Mouse (Mus musculus) megakaryocyte, adult 5-6 weeks (primary cell): ENCODE measurements at regions not wholly inside any gene's neighbourhood (a gene's known extent, or its start where the extent isn't known, plus 50 kb on each side); places are given as distances from the start of the nearest gene placed in this dataset.
"Not testable (repeated sequence)": the region's sequence is repeated elsewhere in the genome, so short reads cannot be mapped to it uniquely, and the experiment has no call there.

Experiments
- ATAC-seq: 2 replicates; pipeline ENCODE4 v1.8.0; 2016; ENCODE audit warnings: mild to moderate bottlenecking, inconsistent platforms; ENCODE audit not compliant: poor library complexity, severe bottlenecking

GRCm38 (mm10) chr17:4532126-4532525 is 462.0 kb upstream of the Arid1b start:
- no peak for ATAC-seq

GRCm38 (mm10) chr17:4540435-4540834 is 453.7 kb upstream of the Arid1b start:
- ATAC-seq = no peak

GRCm38 (mm10) chr17:4541020-4541743 is 452.9 kb upstream of the Arid1b start:
- ATAC-seq = no peak

- no peak for ATAC-seq
Observed at GRCm38 (mm10) chr17:4546579-4546978, 447.6 kb upstream of the Arid1b start.

GRCm38 (mm10) chr17:4553026-4553425 is 441.1 kb upstream of the Arid1b start:
- ATAC-seq = not testable (repeated sequence)

- ATAC-seq = no peak
Observed at GRCm38 (mm10) chr17:4563641-4564040, 430.5 kb upstream of the Arid1b start.

- no peak for ATAC-seq
Observed at GRCm38 (mm10) chr17:4576883-4577282, 417.2 kb upstream of the Arid1b start.

- ATAC-seq = no peak
Observed at GRCm38 (mm10) chr17:4581851-4582250, 412.3 kb upstream of the Arid1b start.

GRCm38 (mm10) chr17:4610481-4610880 is 383.7 kb upstream of the Arid1b start:
- no peak for ATAC-seq

GRCm38 (mm10) chr17:4610993-4611392 is 383.1 kb upstream of the Arid1b start:
- ATAC-seq = no peak

- ATAC-seq = no peak
Observed at GRCm38 (mm10) chr17:4611711-4612110, 382.4 kb upstream of the Arid1b start.

GRCm38 (mm10) chr17:4612136-4612535 is 382.0 kb upstream of the Arid1b start:
- no peak for ATAC-seq

GRCm38 (mm10) chr17:4612741-4613140 is 381.4 kb upstream of the Arid1b start:
- no peak for ATAC-seq

GRCm38 (mm10) chr17:4620361-4620760 is 373.8 kb upstream of the Arid1b start:
- ATAC-seq = no peak

- ATAC-seq = not testable (repeated sequence)
Observed at GRCm38 (mm10) chr17:4626126-4626525, 368.0 kb upstream of the Arid1b start.

GRCm38 (mm10) chr17:4627542-4627941 is 366.6 kb upstream of the Arid1b start:
- ATAC-seq = no peak

- ATAC-seq = no peak
Observed at GRCm38 (mm10) chr17:4631122-4631521, 363.0 kb upstream of the Arid1b start.

- ATAC-seq = no peak
Observed at GRCm38 (mm10) chr17:4632506-4632905, 361.6 kb upstream of the Arid1b start.

- ATAC-seq = no peak
Observed at GRCm38 (mm10) chr17:4633771-4634170, 360.4 kb upstream of the Arid1b start.

GRCm38 (mm10) chr17:4636796-4637353 is 357.3 kb upstream of the Arid1b start:
- ATAC-seq = no peak

- ATAC-seq = no peak
Observed at GRCm38 (mm10) chr17:4639531-4639930, 354.6 kb upstream of the Arid1b start.

GRCm38 (mm10) chr17:4640555-4640954 is 353.6 kb upstream of the Arid1b start:
- no peak for ATAC-seq

- ATAC-seq = no peak
Observed at GRCm38 (mm10) chr17:4641166-4641565, 353.0 kb upstream of the Arid1b start.
